Mouse (Mus musculus) left cerebral cortex, postnatal 36 days (tissue): ENCODE data around the gene Ganab. TPM values are rescaled to one million over a fixed set of nuclear protein-coding genes. Genes with fewer than 3 reads are reported as not detected.
A peak's percentile ranks its signal among the peaks of the same experiment; 100 is the strongest.

Source experiments
- DNase-seq, 2 experiments: peaks; one replicate each; pipeline ENCODE4 v3.0.0; 2021 to 2022; ENCODE audit warnings: low spot score in 2 of 2, mixed read lengths in 1 of 2
- intact Hi-C: fragments of 180-260 bp; cut with DNase I; formaldehyde crosslinking; loops from one replicate; pipeline ENCODE4 v1.15.1; 2025
- total RNA-seq, 2 experiments: library from RNA; stranded (reverse); gene quantifications; 2 replicates each; pipeline ENCODE4 v1.2.3; 2021

Gene Ganab
- total RNA-seq, 2 experiments from 2014 or later, result 95.3 to 102 TPM

GRCm38 (mm10) chr19:8926766-8927165 is 28.9 kb downstream of the Ganab start:
- intact Hi-C loops, result no loop called here
- DNase-seq, result no peak

GRCm38 (mm10) chr19:8927891-8928525 is 30.1 kb downstream of the Ganab start:
- DNase-seq, result no peak
- intact Hi-C loops, result no loop called here

GRCm38 (mm10) chr19:8928689-8929223 is 30.9 kb downstream of the Ganab start:
- intact Hi-C loops, result no loop called here
- DNase-seq, result no peak

- intact Hi-C loops, result no loop called here
- peak; percentile 50 to 56 for DNase-seq
Measured at GRCm38 (mm10) chr19:8929224-8930088, 31.6 kb downstream of the Ganab start, which contains the start of the genes Rom1 and Eml3. Gene Rom1 (minus strand): TSS chr19:8929356. Gene Eml3 (plus strand): TSS chr19:8929552.

GRCm38 (mm10) chr19:8930117-8930516 is 32.2 kb downstream of the Ganab start:
- intact Hi-C loops, result no loop called here
- no peak for DNase-seq

GRCm38 (mm10) chr19:8930771-8931170 is 32.9 kb downstream of the Ganab start:
- DNase-seq, result no peak
- intact Hi-C loops, result no loop called here

- DNase-seq, result no peak
- intact Hi-C loops, result no loop called here
Measured at GRCm38 (mm10) chr19:8936736-8937135, 38.9 kb downstream of the Ganab start.

GRCm38 (mm10) chr19:8940526-8941133 is 42.8 kb downstream of the Ganab start:
- intact Hi-C loops, result loop anchor here (5.0 kb wide), 1 partner anchor 53 kb away; the partner anchor contains the start of genes 1810009A15Rik and Gm49416
- no peak for DNase-seq

- intact Hi-C loops, result loop anchor here (5.0 kb wide), 1 partner anchor 54 kb away; the partner anchor contains the start of genes 1810009A15Rik and Gm49416
- no peak for DNase-seq
Measured at GRCm38 (mm10) chr19:8941136-8941514, 43.3 kb downstream of the Ganab start.

GRCm38 (mm10) chr19:8941515-8942217 is 43.8 kb downstream of the Ganab start, which contains the start of gene Mta2:
Gene Mta2 (plus strand): TSS chr19:8941875.
- DNase-seq, result peak; percentile 92 to 94
- intact Hi-C loops, result loop anchor here (5.0 kb wide), 1 partner anchor 54 kb away; the partner anchor contains the start of genes 1810009A15Rik and Gm49416

GRCm38 (mm10) chr19:8942276-8942964 is 44.5 kb downstream of the Ganab start:
- intact Hi-C loops, result loop anchor here (5.0 kb wide), 1 partner anchor 55 kb away; the partner anchor contains the start of genes 1810009A15Rik and Gm49416
- peak in 1 of 2 experiments; percentile 71 for DNase-seq

GRCm38 (mm10) chr19:8943047-8943446 is 45.2 kb downstream of the Ganab start:
- no peak for DNase-seq
- intact Hi-C loops, result loop anchor here (5.0 kb wide), 1 partner anchor 56 kb away; the partner anchor contains the start of genes 1810009A15Rik and Gm49416

GRCm38 (mm10) chr19:8944062-8944461 is 46.2 kb downstream of the Ganab start:
- intact Hi-C loops, result loop anchor here (5.0 kb wide), 1 partner anchor 57 kb away; the partner anchor contains the start of genes 1810009A15Rik and Gm49416
- DNase-seq, result no peak

- no peak for DNase-seq
Measured at GRCm38 (mm10) chr19:8944750-8945149, 46.9 kb downstream of the Ganab start.

GRCm38 (mm10) chr19:8945251-8945650 is 47.4 kb downstream of the Ganab start:
- DNase-seq, result no peak
- intact Hi-C loops, result no loop called here

More at GRCm38 (mm10) chr19:8944750-8945149, 46.9 kb downstream of the Ganab start:
- intact Hi-C loops, result loop anchor here (5.0 kb wide), 1 partner anchor 57 kb away; the partner anchor contains the start of genes 1810009A15Rik and Gm49416

GRCm38 (mm10) chr19:8946929-8947328 is 49.1 kb downstream of the Ganab start:
- no peak for DNase-seq
- intact Hi-C loops, result no loop called here

- no peak for DNase-seq
- intact Hi-C loops, result loop anchor here (5.0 kb wide), 1 partner anchor 113 kb away; the partner anchor contains the start of genes Bscl2 and Gng3
Measured at GRCm38 (mm10) chr19:8950190-8950589, 52.3 kb downstream of the Ganab start.

- intact Hi-C loops, result loop anchor here (2.0 to 5.0 kb wide), 2 partner anchors 15 to 115 kb away; partner anchors contain the start of genes Bscl2, Eef1g and Gng3
- DNase-seq, result no peak
Measured at GRCm38 (mm10) chr19:8952241-8952640, 54.4 kb downstream of the Ganab start.
